Mouse (Mus musculus) forebrain, embryonic 14.5 days (tissue): ENCODE measurements around the gene Blzf1. TPM values are rescaled to one million over a fixed set of nuclear protein-coding genes. Genes with fewer than 3 reads are reported as not detected.

Experiments
- polyA plus RNA-seq: library from polyadenylated mRNA; unstranded; fragments of >200 nt; fragmentation: Nextera tagmentation; extraction: Ambion mirVana; gene quantifications from 2 replicates; pipeline ENCODE4 v1.2.1, GENCODE M21; 2014

Blzf1 gene
- polyA plus RNA-seq, 1 experiment from 2014 or later, result 27.5 TPM

Other genes with a start within 250 kb of the Blzf1 start
- 0.15 TPM in 1 of 2 replicates, not detected in the other for gene Sell, start 245.5 kb downstream of the Blzf1 start, polyA plus RNA-seq
- gene Selp, start 192.2 kb downstream of the Blzf1 start, polyA plus RNA-seq, result not detected in 2 replicates
- gene F5, start 155.7 kb downstream of the Blzf1 start, polyA plus RNA-seq, result 0.17 and 0.20 TPM in 2 replicates
- 6.7 and 7.2 TPM in 2 replicates for gene Slc19a2, start 58.4 kb downstream of the Blzf1 start, polyA plus RNA-seq
- gene Ccdc181, start 31.9 kb downstream of the Blzf1 start, polyA plus RNA-seq, result 20.8 and 23.9 TPM in 2 replicates
- gene Nme7, start 3.4 kb downstream of the Blzf1 start, polyA plus RNA-seq, result 43.1 and 45.6 TPM in 2 replicates
- 52.5 and 75.3 TPM in 2 replicates for gene Atp1b1, start 150.9 kb upstream of the Blzf1 start, polyA plus RNA-seq